ENCODE assay signal across 28 mouse cellular contexts in genomic region chr15:60566267-60566666, GRCm38 (mm10).
"Had no signal": no experiment of that assay in that cellular context is flagged by ENCODE, and none has a peak within 500 bp of the region (broad histone marks: within the 10 kb centered on the region; RNA-seq: fewer than 3 reads in every experiment).

No protein-coding gene starts in this region.

- H3K9ac ChIP-seq: heart, embryonic 13.5 days; heart, embryonic 15.5 days; hindbrain, embryonic 13.5 days; hindbrain, embryonic 15.5 days; kidney, embryonic 15.5 days; limb, embryonic 13.5 days; limb, embryonic 15.5 days; liver, embryonic 12.5 days; liver, embryonic 14.5 days had no signal

- H3K4me3 ChIP-seq: heart, adult 2 months; heart, embryonic 13.5 days; heart, embryonic 15.5 days; hindbrain, embryonic 13.5 days; hindbrain, embryonic 15.5 days; kidney, embryonic 15.5 days; left cerebral cortex, adult 2 months; limb, embryonic 13.5 days; limb, embryonic 15.5 days; liver, embryonic 12.5 days had no signal

- H3K4me1 ChIP-seq: heart, embryonic 13.5 days; heart, embryonic 15.5 days; hindbrain, embryonic 13.5 days; hindbrain, embryonic 15.5 days; kidney, embryonic 15.5 days; limb, embryonic 13.5 days; limb, embryonic 15.5 days; liver, embryonic 12.5 days had no signal

- DNase-seq: gastrocnemius, postnatal 14 days; gastrocnemius, postnatal 36 days; heart, adult 11 months; heart, adult 2 months; heart, postnatal 14 days; heart, postnatal 36 days; kidney, adult 11 months; kidney, adult 2 months; kidney, adult 9 months; kidney, postnatal 14 days; kidney, postnatal 36 days; layer of hippocampus, adult 9-11 months; layer of hippocampus, postnatal 36 days; left cerebral cortex, postnatal 4 days had no signal

- H3K9me3 ChIP-seq: heart, embryonic 13.5 days; heart, embryonic 15.5 days; hindbrain, embryonic 13.5 days; hindbrain, embryonic 15.5 days; kidney, embryonic 15.5 days; limb, embryonic 13.5 days; limb, embryonic 15.5 days; liver, embryonic 12.5 days had no signal

- H3K27ac ChIP-seq: heart, adult 2 months; heart, embryonic 13.5 days; heart, embryonic 15.5 days; hindbrain, embryonic 13.5 days; hindbrain, embryonic 15.5 days; hindbrain, postnatal 0 days; kidney, embryonic 15.5 days; kidney, postnatal 0 days; left cerebral cortex, adult 2 months; limb, embryonic 13.5 days; limb, embryonic 15.5 days; liver, embryonic 12.5 days; liver, embryonic 14.5 days had no signal

- H3K27me3 ChIP-seq: heart, embryonic 13.5 days; heart, embryonic 15.5 days; hindbrain, embryonic 15.5 days; kidney, embryonic 15.5 days; limb, embryonic 13.5 days; limb, embryonic 15.5 days; liver, embryonic 12.5 days had no signal

- H3K4me2 ChIP-seq: heart, embryonic 11.5 days; heart, embryonic 13.5 days; heart, embryonic 15.5 days; hindbrain, embryonic 13.5 days; hindbrain, embryonic 15.5 days; kidney, embryonic 15.5 days; limb, embryonic 13.5 days; limb, embryonic 15.5 days; liver, embryonic 12.5 days had no signal

- H3K36me3 ChIP-seq: heart, embryonic 13.5 days; heart, embryonic 15.5 days; hindbrain, embryonic 13.5 days; hindbrain, embryonic 15.5 days; kidney, embryonic 15.5 days; limb, embryonic 13.5 days; limb, embryonic 15.5 days; liver, embryonic 12.5 days had no signal

- ATAC-seq: hindbrain, postnatal 0 days; intestine, embryonic 16.5 days; liver, embryonic 12.5 days had no signal
